Mouse (Mus musculus) embryonic fibroblast, embryonic 13.5 days (primary cell): ENCODE data around the gene Dnajc16. TPM values are rescaled to one million over a fixed set of nuclear protein-coding genes. Genes with fewer than 3 reads are reported as not detected.

Experiments used
- H3K27ac ChIP-seq: 2 replicates; pipeline ENCODE4 v1.5.1; 2012; ENCODE audit warnings: low read length, control low read depth, inconsistent platforms; ENCODE audit not compliant: insufficient read depth
- H3K4me1 ChIP-seq: 2 replicates; pipeline ENCODE4 v1.6.1; 2011; ENCODE audit warnings: low read length; ENCODE audit not compliant: control insufficient read depth, insufficient read depth
- H3K4me3 ChIP-seq: 2 replicates; pipeline ENCODE4 v1.5.1; 2011; ENCODE audit warnings: mild to moderate bottlenecking, control low read depth, low read length; ENCODE audit not compliant: insufficient read depth
- CTCF ChIP-seq: IDR thresholded peaks from 2 replicates; pipeline ENCODE4 v1.5.1; 2011; ENCODE audit warnings: mild to moderate bottlenecking, control low read depth, low read length, moderate library complexity, borderline replicate concordance; ENCODE audit not compliant: insufficient read depth
- POLR2A ChIP-seq: IDR thresholded peaks from 2 replicates; pipeline ENCODE4 v1.6.1; 2011; ENCODE audit warnings: low read depth, mild to moderate bottlenecking, control low read depth, low read length, moderate library complexity
- polyA plus RNA-seq: library from polyadenylated mRNA; stranded (reverse); fragments of >200 nt; gene quantifications from 2 replicates; pipeline ENCODE4 v1.2.4, GENCODE M21; 2011; ENCODE audit warnings: low read depth; ENCODE audit not compliant: missing spikeins, insufficient read length

The Dnajc16 gene
- 10.0 and 11.3 TPM in 2 replicates for polyA plus RNA-seq

DNA sequence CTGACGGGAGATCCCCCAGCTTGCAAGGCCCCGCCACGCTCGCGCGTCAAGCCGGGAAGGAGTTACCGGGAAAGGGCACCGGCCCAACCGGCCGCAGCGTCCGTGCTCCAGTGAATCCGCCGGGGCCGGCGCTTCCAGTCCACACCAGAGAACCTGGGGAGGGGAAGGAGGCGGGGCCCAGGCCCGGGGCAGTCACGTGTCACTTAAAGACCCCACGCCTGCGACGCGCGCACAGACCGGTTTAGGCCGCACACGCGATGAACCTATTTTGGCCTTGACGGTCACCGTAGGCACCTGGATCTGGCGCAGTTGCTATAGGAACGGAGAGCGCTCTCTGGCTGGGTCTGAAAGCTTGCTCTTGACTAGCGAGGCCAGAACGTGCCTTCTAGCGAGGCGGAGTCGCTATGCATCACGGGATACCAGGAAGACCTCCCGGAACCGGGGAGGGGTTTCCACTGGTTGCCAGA is at the start of gene Dnajc16:
Dnajc16 (minus strand) TSS at position 408 of the 467 bp plus-strand sequence.
- Histone ChIP-seq H3K4me1 (no peaks in the 10 kb centered on the region), H3K27ac (no peak within 1 kb of the TSS), H3K4me3 (peak within 1 kb of the TSS; percentile 88)
- TF ChIP-seq POLR2A (peak; percentile 85), CTCF (no peak)

DNA sequence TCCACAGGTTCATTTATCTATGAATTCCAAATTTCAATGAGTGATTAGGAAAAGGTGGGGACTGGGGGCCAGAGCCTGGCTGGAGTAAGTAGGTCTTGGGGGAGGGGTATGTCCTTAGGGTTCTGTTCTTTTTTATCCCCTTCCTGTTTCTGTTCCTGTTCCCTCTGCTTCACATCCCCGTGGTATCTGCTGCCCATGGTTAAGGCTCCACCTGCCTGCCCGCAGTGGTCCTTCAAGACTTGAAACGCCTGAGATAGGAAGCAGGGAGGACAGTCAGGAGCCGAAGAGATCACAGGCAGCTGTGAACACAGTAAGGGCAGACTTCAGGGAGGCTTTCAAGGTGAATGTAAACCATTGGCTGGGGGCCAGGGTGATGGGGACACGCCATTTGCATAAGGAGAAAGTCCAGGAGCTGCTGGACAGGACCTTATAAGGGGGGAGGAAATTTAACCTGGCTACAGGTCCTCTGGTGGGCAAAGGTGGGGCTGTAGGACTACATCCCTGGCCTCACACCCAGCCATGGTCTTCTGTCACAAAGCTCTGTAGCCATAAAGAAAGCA is 43.9 kb upstream of the Dnajc16 start:
- no peak overlapping the region for H3K27ac ChIP-seq
- no peak overlapping the region for H3K4me3 ChIP-seq
- H3K4me1 ChIP-seq, result 0 out of 2 replicates have a peak, but pooled peaks cover 2% of the 10 kb centered on the region
- TF ChIP-seq POLR2A, result no peak
- TF ChIP-seq CTCF, result no peak

DNA sequence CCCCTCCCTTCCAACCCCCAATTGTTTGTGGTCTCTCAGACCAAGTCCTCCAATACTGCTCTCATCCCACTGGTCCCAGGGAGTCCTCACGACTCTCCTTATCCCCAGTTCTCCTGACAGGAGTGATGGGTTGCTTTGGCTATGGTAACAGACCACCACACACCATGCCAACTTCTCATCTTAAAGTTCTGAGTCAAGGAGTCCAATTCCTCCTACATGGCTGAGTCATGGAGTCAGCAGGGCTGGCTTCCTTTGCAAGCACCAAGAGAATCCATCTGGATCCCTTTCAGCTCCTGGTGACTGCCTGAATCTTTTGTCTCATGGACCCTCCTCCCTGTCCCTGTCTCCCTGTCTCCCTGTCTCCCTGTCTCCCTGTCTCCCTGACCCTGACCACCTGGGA is 43.2 kb upstream of the Dnajc16 start:
- Histone ChIP-seq H3K4me3 (no peak overlapping the region), H3K4me1 (0 out of 2 replicates have a peak, but pooled peaks cover 2% of the 10 kb centered on the region), H3K27ac (no peak overlapping the region)
- TF ChIP-seq POLR2A (no peak), CTCF (no peak)

DNA sequence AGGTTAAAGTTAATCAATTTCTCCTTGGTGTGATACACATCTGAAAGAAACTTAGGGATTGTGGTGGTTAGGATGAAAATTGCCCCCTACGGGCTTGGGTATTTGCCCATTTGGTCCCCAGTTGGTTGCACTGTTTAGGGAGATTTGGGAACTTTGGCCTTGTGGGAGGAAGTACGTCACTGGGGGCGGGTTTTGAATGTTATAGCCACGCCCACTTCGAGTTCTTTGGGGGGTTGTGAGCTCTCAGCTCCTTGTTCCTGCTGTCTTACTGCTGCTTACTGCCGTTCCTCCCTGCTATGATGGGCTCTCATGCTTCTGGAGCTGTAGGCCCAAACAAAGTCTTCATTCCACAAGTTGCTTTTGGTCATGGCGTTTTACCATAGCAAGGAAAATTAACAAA is 40.6 kb upstream of the Dnajc16 start:
- no peak overlapping the region for H3K27ac ChIP-seq
- 0 out of 2 replicates have a peak, but pooled peaks cover 2% of the 10 kb centered on the region for H3K4me1 ChIP-seq
- TF ChIP-seq CTCF (no peak), POLR2A (no peak)
- H3K4me3 ChIP-seq, result no peak overlapping the region

DNA sequence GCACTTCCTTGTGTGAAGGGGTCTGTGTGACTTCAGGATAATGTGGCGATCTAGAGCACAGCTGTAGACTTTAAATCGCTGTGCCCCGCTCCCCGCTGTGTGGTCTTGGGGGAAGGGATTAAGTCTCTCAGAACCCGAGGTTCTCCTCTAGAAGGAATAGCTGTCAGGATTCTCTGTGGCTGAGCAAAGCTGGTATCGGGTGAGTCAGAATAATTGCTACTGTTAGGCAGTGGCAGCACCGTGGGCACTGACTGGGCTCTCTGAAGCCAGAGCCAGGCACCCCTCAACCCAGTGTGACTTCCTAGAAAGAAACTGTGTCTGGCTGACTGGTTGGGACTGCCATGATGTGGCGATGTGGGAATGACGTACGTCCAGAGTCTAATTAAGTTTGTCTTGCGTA is 39.6 kb upstream of the Dnajc16 start:
- no peak overlapping the region for H3K4me3 ChIP-seq

DNA sequence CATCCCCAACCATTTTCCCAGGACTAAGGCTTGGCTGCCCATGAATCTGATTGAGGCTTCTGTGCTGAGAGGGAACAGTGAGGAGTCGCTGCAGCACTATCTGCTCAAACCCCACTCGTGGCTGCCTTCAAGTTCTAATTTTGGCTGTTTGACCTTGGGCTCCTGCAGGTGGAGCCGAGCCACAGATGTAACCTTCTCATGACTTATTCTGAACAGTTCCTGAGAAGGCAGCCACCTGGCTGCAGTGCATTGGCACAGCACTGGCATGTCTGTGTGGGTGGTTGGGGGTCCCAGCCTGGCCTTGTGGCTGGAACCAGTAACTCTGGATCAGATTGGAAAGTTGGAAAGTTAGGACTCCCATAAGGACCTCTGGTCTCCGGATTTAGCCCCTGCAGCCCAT is 37.4 kb upstream of the Dnajc16 start:
- Histone ChIP-seq H3K4me1 (no peaks in the 10 kb centered on the region), H3K27ac (no peak overlapping the region), H3K4me3 (no peak overlapping the region)
- TF ChIP-seq CTCF (no peak), POLR2A (no peak)

More for the DNA sequence above, 39.6 kb upstream of the Dnajc16 start:
- TF ChIP-seq POLR2A, result no peak
- no peak for TF ChIP-seq CTCF
- 0 out of 2 replicates have a peak, but pooled peaks cover 2% of the 10 kb centered on the region for H3K4me1 ChIP-seq
- H3K27ac ChIP-seq, result no peak overlapping the region

DNA sequence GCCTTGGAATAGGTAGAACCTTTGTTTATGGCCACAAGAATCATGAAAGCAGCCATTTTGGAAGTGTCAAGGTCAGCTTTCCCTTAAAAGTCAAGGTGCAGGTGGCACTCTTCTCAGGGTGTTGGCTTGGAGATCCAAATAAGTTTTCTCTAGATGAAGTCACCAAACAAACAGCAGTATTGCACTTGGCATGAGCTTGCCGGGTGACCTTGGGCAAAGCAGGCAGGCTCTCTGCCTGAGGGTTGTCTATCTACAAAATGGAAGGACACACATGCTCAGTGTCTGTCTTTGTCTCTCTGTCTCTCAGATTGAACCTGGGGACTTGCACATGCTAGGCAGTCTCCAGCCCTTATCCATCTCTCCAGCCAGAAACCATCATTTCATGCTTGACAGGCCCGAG is 36.7 kb upstream of the Dnajc16 start:
- H3K27ac ChIP-seq, result no peak overlapping the region
- no peak overlapping the region for H3K4me3 ChIP-seq
- TF ChIP-seq CTCF (no peak), POLR2A (no peak)
- no peaks in the 10 kb centered on the region for H3K4me1 ChIP-seq

DNA sequence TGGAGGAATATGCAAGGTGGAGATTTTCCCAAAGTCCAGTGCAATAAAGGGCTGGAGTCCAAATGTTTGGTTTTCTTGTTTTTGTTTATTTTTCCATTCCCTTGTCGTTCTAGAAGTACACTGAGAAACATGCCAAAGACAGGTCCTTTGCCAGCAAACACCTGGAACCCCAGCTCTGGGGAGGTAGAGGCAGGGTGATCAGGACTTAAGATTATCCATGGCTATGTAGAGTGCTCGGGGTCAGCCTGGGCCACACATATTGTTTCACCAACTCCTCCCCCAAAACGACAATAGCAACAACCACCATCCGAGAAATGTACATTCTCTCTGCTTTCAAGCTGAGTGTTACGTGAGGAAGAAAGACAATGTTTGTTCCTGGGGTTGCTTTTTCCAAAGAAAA is 35.3 kb upstream of the Dnajc16 start, which contains the start of gene Cela2a:
Cela2a (minus strand) TSS at position 101 of the 400 bp plus-strand sequence.
- no peaks in the 10 kb centered on the region for H3K4me1 ChIP-seq
- TF ChIP-seq POLR2A, result no peak
- no peak for TF ChIP-seq CTCF
- no peak within 1 kb of the TSS for H3K4me3 ChIP-seq
- no peak within 1 kb of the TSS for H3K27ac ChIP-seq

DNA sequence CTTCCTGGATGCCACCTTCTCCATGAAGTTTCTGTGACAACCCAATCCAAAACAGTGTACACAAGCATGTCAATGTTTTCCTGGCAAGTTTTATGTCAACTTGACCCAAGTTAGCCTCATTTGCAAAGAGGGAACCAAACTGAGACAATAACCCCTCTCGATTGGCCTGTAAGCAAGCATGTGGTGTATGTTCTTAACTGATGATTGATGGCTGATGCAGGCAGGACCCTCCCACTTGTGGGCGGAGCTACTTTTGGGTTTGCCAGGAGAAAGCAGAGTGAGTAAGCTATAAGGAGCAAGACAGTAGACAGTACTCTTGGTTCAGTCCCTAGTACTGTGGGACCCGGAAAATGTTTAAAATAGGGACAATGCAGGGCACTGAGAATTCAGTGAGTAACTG is 32.2 kb upstream of the Dnajc16 start:
- no peaks in the 10 kb centered on the region for H3K4me1 ChIP-seq
- H3K27ac ChIP-seq, result no peak overlapping the region
- TF ChIP-seq CTCF (no peak), POLR2A (no peak)
- H3K4me3 ChIP-seq, result no peak overlapping the region

DNA sequence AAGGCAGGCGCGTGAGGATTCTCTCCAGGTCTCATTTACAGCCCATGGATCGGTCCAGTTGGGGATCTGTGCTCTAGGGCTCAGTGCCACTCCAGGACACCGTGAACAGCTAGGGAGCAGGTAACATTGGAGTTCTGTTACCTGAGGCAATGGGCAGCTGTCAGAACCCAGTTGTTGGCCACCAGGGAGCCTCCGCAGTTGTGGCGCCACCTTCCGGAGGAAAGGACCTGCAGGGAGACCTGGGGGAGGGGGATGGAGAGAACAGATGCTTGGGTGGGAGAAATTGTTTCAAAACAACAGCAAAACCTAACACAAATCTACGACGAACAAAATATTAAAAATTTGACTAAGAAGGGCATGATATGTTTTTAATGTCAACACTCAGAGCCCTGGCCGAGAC is 31.4 kb upstream of the Dnajc16 start:
- no peak for TF ChIP-seq CTCF
- no peak for TF ChIP-seq POLR2A

More for the DNA sequence above, 31.4 kb upstream of the Dnajc16 start:
- no peak overlapping the region for H3K4me3 ChIP-seq
- no peaks in the 10 kb centered on the region for H3K4me1 ChIP-seq
- no peak overlapping the region for H3K27ac ChIP-seq
